Mouse (Mus musculus) G1E (cell line): ENCODE measurements around the gene Rrp36.

Experiments used
- CTCF ChIP-seq: IDR thresholded peaks from 2 replicates; pipeline ENCODE4 v1.5.1; 2012; ENCODE audit warnings: low read depth, low read length, inconsistent platforms, mixed read lengths
- GATA1 ChIP-seq: IDR thresholded peaks from 2 replicates; pipeline ENCODE4 v1.6.1; 2012; ENCODE audit warnings: borderline replicate concordance, low read length, inconsistent platforms, mixed read lengths
- POLR2AphosphoS5 ChIP-seq: IDR thresholded peaks from 2 replicates; pipeline ENCODE4 v1.6.1; 2012; ENCODE audit warnings: low read depth, low read length, inconsistent platforms; ENCODE audit not compliant: insufficient replicate concordance
- TAL1 ChIP-seq: conservative IDR thresholded peaks from 2 replicates; pipeline ENCODE4 v1.6.1; 2012; ENCODE audit warnings: low read depth, low read length, inconsistent platforms, mixed read lengths

GRCm38 (mm10) chr17:46699245-46699644 is 25.1 kb upstream of the Rrp36 start:
- TF ChIP-seq CTCF (no peak), TAL1 (no peak), POLR2AphosphoS5 (no peak), GATA1 (no peak)
